Mouse (Mus musculus) lung, adult 2 months (tissue): Measurements from ENCODE around the gene Lelp1.

Source experiments
- CTCF ChIP-seq: fragments of 200-500 bp; IDR thresholded peaks from 2 replicates; pipeline ENCODE4 v1.5.1; 2011; ENCODE audit warnings: mild to moderate bottlenecking, low read length, control low read depth; ENCODE audit not compliant: insufficient read depth
- POLR2A ChIP-seq: fragments of 200-500 bp; IDR thresholded peaks from 2 replicates; pipeline ENCODE4 v1.6.1; 2011; ENCODE audit warnings: low read depth, mild to moderate bottlenecking, control low read depth, low read length, borderline replicate concordance; ENCODE audit errors: extremely low read depth

DNA sequence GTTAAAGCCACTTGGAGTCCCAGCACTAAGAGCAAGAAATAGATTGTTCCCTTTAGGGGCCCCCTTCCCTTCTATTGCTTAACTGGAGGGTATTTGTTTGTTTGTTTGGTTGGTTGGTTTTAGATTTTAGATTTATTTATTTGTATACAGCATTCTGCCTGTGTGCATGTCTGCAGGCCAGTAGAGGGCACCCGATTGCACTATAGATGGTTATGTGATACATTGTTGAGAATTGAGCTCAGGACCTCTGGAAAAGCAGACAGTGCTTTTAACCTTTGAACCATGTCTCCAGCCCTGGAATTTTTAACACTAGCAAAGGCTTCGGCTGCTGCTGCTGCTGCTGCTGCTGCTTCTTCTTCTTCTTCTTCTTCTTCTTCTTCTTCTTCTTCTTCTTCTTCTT lies 4.9 kb upstream of the Lelp1 start:
- TF ChIP-seq CTCF = no peak
- TF ChIP-seq POLR2A = no peak
